Mouse (Mus musculus) hindbrain, postnatal 0 days (tissue): ENCODE measurements around the gene Ak5. TPM values are rescaled to one million over a fixed set of nuclear protein-coding genes. Genes with fewer than 3 reads are reported as not detected.

Experiments used
- ATAC-seq: fragments of 200-750 bp; cut with Nextera tagmentation; 2 replicates; pipeline ENCODE4 v1.8.0; 2017; ENCODE audit warnings: mild to moderate bottlenecking, moderate TSS enrichment, moderate library complexity
- DNase-seq: peaks from one replicate; pipeline ENCODE4 v3.0.0-alpha.2; 2015; ENCODE audit warnings: low spot score
- H3K27ac ChIP-seq: fragments of 300-500 bp; sonication (generic); 2 replicates; pipeline ENCODE4 v1.5.1; 2014; ENCODE audit warnings: mild to moderate bottlenecking
- H3K27me3 ChIP-seq: fragments of 300-500 bp; sonication (generic); 2 replicates; pipeline ENCODE4 v1.6.1; 2014; ENCODE audit warnings: low read length, mixed read lengths; ENCODE audit not compliant: insufficient read depth
- H3K36me3 ChIP-seq: fragments of 300-500 bp; sonication (generic); 2 replicates; pipeline ENCODE4 v1.6.1; 2014; ENCODE audit warnings: low read length, mixed read lengths; ENCODE audit not compliant: insufficient read depth
- H3K4me1 ChIP-seq: fragments of 300-500 bp; sonication (generic); 2 replicates; pipeline ENCODE4 v1.6.1; 2014; ENCODE audit warnings: antibody characterized with exemption, low read length, mixed read lengths; ENCODE audit not compliant: insufficient read depth
- H3K4me2 ChIP-seq: fragments of 300-500 bp; sonication (generic); 2 replicates; pipeline ENCODE4 v1.6.1; 2014; ENCODE audit warnings: low read depth, mild to moderate bottlenecking, low read length, moderate library complexity, mixed read lengths
- H3K4me3 ChIP-seq: fragments of 300-500 bp; sonication (generic); 2 replicates; pipeline ENCODE4 v1.5.1; 2014; ENCODE audit warnings: low read length
- H3K9ac ChIP-seq: fragments of 300-500 bp; sonication (generic); replicated peaks from 2 replicates; pipeline ENCODE4 v1.6.1; 2014; ENCODE audit warnings: mild to moderate bottlenecking, low read length, moderate library complexity, mixed read lengths
- H3K9me3 ChIP-seq: fragments of 300-500 bp; sonication (generic); 2 replicates; pipeline ENCODE4 v1.6.1; 2016; ENCODE audit warnings: low read length, mixed read lengths
- CTCF ChIP-seq: IDR thresholded peaks from 2 replicates; pipeline ENCODE4 v1.5.1; 2016; ENCODE audit warnings: antibody characterized with exemption, control low read depth, low read depth
- WGBS: fragments of 180-500 bp; shearing (Covaris S2); extraction: QIAGEN DNeasy Blood & Tissue Kit; methylation state at CpG from one replicate; pipeline ENCODE4 v1.1.7; 2014; 5-methylcytosine and 5-hydroxymethylcytosine counted together
- polyA plus RNA-seq: library from polyadenylated mRNA; unstranded; fragments of >200 nt; fragmentation: Nextera tagmentation; extraction: Ambion mirVana; gene quantifications from 2 replicates; pipeline ENCODE4 v1.2.1, GENCODE M21; 2015
- total RNA-seq: library from RNA; depleted of rRNA; stranded (reverse); fragments of >200 nt; gene quantifications from 2 replicates; pipeline ENCODE4 v1.2.3, GENCODE M21; 2014

Gene Ak5
- total and polyA plus RNA-seq, 2 experiments from 2014 or later = 14.8 to 18.8 TPM

DNA sequence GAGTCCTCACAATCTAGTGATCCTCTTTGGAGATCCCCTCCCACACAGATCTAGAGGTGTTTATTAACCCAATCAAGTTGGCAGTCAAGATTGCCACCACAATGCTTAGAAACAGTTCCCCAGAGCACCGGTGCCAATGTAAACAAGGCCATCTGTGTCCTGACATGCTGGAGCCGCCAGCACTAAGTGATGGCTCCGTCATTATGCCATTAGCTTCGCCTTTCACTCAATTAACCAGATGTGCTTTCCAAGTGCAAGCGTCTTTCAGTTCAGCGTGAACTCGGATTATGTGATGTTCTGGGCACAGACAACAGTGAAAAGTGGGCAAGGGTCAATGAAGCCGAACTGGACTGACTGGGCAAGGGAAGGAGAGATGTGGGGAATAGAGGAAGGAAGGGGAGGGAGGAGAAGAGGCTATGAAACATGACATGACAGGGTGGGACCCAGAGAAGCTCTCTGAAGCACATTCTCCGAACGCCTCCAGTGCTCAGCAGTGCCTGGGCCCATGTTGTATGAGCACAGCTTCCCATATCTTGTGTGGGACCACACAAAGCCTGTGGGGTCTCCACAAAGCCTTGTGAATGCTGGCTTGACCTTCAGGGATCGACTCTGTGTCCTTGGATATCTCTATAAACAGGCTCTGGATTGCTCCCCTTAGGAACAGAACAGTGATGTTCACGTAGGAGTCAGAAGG is 173.3 kb downstream of the Ak5 start:
- Histone ChIP-seq H3K4me2 (no peak overlapping the region), H3K36me3 (no peaks in the 10 kb centered on the region), H3K27ac (no peak overlapping the region; the same call in 1 of the 2 replicates), H3K27me3 (no peaks in the 10 kb centered on the region), H3K9me3 (no peaks in the 10 kb centered on the region), H3K4me3 (no peak overlapping the region), H3K4me1 (no peaks in the 10 kb centered on the region), H3K9ac (no peak overlapping the region)
- peak; percentile 64 for ATAC-seq
- 34% methylated on average over 12 of the region's 12 CpGs for WGBS
- TF ChIP-seq CTCF = no peak
- DNase-seq = peak; percentile 52

DNA sequence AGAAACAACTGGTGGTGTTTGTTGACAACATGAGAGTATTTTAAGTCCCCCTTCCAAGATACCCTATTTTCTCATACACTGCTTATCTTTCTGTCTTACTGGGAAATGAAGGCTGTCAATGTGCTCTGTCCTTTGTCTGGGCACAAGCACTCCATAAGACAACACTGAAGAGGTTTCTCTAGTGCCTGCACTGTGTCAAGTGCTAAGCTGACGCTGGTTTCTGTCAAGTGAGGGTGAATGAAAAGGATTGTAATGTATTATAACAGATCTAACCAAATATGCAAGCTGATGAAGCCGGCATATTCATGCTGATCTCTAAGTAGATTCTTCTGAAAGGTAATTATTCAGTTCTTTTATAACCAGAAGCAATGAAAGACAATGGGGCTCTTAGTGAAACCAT is 174.3 kb downstream of the Ak5 start:
- DNase-seq = no peak
- no peaks in the 10 kb centered on the region for H3K36me3 ChIP-seq
- no peaks in the 10 kb centered on the region for H3K27me3 ChIP-seq
- H3K9ac ChIP-seq = no peak overlapping the region
- H3K4me1 ChIP-seq = no peaks in the 10 kb centered on the region
- 61% methylated on average over 2 of the region's 2 CpGs for WGBS
- H3K9me3 ChIP-seq = no peaks in the 10 kb centered on the region
- no peak overlapping the region for H3K27ac ChIP-seq
- ATAC-seq = no peak
- H3K4me3 ChIP-seq = no peak overlapping the region
- TF ChIP-seq CTCF = no peak
- no peak overlapping the region for H3K4me2 ChIP-seq

GRCm38 (mm10) chr3:152492241-152492640 is 175.9 kb downstream of the Ak5 start:
- Histone ChIP-seq H3K4me2 (no peak overlapping the region), H3K27ac (no peak overlapping the region), H3K9me3 (no peaks in the 10 kb centered on the region), H3K4me3 (no peak overlapping the region), H3K9ac (no peak overlapping the region), H3K27me3 (no peaks in the 10 kb centered on the region), H3K36me3 (no peaks in the 10 kb centered on the region), H3K4me1 (no peaks in the 10 kb centered on the region)
- no peak for ATAC-seq
- WGBS = 87% methylated on average over 6 of the region's 6 CpGs
- TF ChIP-seq CTCF = no peak
- DNase-seq = no peak

- WGBS = 86% methylated on average over 5 of the region's 5 CpGs
- Histone ChIP-seq H3K36me3 (no peaks in the 10 kb centered on the region), H3K9me3 (no peaks in the 10 kb centered on the region), H3K9ac (no peak overlapping the region), H3K27me3 (no peaks in the 10 kb centered on the region), H3K4me2 (no peak overlapping the region), H3K4me1 (no peaks in the 10 kb centered on the region), H3K4me3 (no peak overlapping the region), H3K27ac (no peak overlapping the region)
- no peak for DNase-seq
- ATAC-seq = no peak
- TF ChIP-seq CTCF = no peak
These were observed 177.7 kb downstream of the Ak5 start for GRCm38 (mm10) chr3:152490423-152490822.

GRCm38 (mm10) chr3:152488964-152489363 is 179.2 kb downstream of the Ak5 start:
- no peak overlapping the region for H3K4me2 ChIP-seq
- H3K36me3 ChIP-seq = no peaks in the 10 kb centered on the region
- H3K4me3 ChIP-seq = no peak overlapping the region
- H3K9me3 ChIP-seq = no peaks in the 10 kb centered on the region
- H3K27ac ChIP-seq = no peak overlapping the region
- H3K9ac ChIP-seq = no peak overlapping the region
- no peak for DNase-seq
- WGBS = 87% methylated on average over 4 of the region's 4 CpGs
- no peak for ATAC-seq
- no peaks in the 10 kb centered on the region for H3K4me1 ChIP-seq
- H3K27me3 ChIP-seq = no peaks in the 10 kb centered on the region
- TF ChIP-seq CTCF = no peak

DNA sequence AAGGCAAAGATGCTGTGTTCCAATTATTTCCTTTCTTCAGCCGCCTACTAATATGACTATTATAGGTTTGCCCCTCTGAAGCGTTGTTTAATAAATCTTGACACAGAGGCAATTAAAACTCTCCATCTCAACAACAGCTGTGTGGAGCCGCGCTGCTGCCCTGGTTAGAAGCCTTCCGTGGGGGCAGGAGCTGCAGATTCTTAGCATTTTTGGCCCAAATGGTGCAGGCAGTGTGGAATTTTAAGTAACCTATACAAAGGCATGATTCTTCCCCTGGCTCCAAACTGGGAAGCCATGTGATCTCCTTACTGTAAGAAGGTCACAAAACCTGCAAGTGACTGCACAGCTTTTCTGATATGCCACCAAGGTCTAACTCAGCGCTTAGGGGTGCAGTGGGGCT is 184.0 kb downstream of the Ak5 start:
- H3K4me2 ChIP-seq = no peak overlapping the region
- WGBS = 36% methylated on average over 6 of the region's 6 CpGs
- peak; percentile 57 for DNase-seq

GRCm38 (mm10) chr3:152483800-152484199 is 184.4 kb downstream of the Ak5 start:
- no peak overlapping the region for H3K4me3 ChIP-seq
- H3K4me1 ChIP-seq = no peaks in the 10 kb centered on the region
- DNase-seq = no peak
- H3K27ac ChIP-seq = peak overlapping the region; percentile 75
- no peaks in the 10 kb centered on the region for H3K9me3 ChIP-seq
- TF ChIP-seq CTCF = no peak
- peak; percentile 34; the same call in 1 of the 2 replicates for ATAC-seq
- no peaks in the 10 kb centered on the region for H3K36me3 ChIP-seq
- no peak overlapping the region for H3K9ac ChIP-seq
- no peaks in the 10 kb centered on the region for H3K27me3 ChIP-seq
- no peak overlapping the region for H3K4me2 ChIP-seq
- 40% methylated on average over 7 of the region's 7 CpGs for WGBS

More for the DNA sequence above, 184.0 kb downstream of the Ak5 start:
- Histone ChIP-seq H3K27ac (peak overlapping the region; percentile 75), H3K4me1 (no peaks in the 10 kb centered on the region), H3K4me3 (no peak overlapping the region), H3K36me3 (no peaks in the 10 kb centered on the region), H3K9ac (no peak overlapping the region), H3K27me3 (no peaks in the 10 kb centered on the region), H3K9me3 (no peaks in the 10 kb centered on the region)
- peak; percentile 79 for ATAC-seq
- no peak for TF ChIP-seq CTCF
